Mouse (Mus musculus) layer of hippocampus, adult 9-10 months (tissue): ENCODE measurements at regions not wholly inside any gene's neighbourhood (a gene's known extent, or its start where the extent isn't known, plus 50 kb on each side); places are given as distances from the start of the nearest gene placed in this dataset.

Experiments used
- DNase-seq: peaks from one replicate; pipeline ENCODE4 v3.0.0; 2022; ENCODE audit warnings: low spot score

- DNase-seq = no peak
Measured at GRCm38 (mm10) chrX:147616374-147616773, 62.5 kb upstream of the Lrch2 start.

- DNase-seq = peak; percentile 46
Measured at GRCm38 (mm10) chrX:147608660-147609059, 54.8 kb upstream of the Lrch2 start.
